Mouse (Mus musculus): ENCODE data around the gene Acaa1b. TPM values are rescaled to one million over a fixed set of nuclear protein-coding genes. Genes with fewer than 3 reads are reported as not detected.

Gene Acaa1b
- polyA plus RNA-seq, 1 experiment from 2014 or later: 0.55 TPM

DNA sequence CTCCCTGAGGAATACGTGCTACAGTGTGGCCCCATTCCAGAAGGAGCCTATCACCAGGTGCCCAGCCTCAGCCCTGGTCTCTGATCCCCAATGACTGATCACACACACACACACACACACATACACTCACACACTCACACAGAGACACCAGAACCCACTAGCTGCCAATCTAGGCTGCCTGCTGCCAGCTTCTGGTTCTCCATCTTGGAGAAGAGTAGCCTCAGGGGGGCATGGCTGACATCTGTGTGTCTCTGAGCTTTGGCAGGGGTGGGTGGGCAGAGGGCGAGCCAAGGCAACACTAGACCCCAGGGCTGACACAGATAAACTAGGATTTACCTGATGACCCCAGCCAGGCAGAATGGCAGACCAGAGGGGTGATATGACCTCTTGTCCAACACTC lies 18.1 kb downstream of the Acaa1b start:
- Histone ChIP-seq H3K27me3 (replicated peaks) (0 out of 2 replicates have a peak, but pooled peaks cover 3% of the 10 kb centered on the region), H3K4me3 (no peak overlapping the region), H3K9ac (no peak overlapping the region), H3K4me2 (no peak overlapping the region), H3K4me1 (no peaks in the 10 kb centered on the region), H3K9me3 (replicated peaks) (no peaks in the 10 kb centered on the region), H3K36me3 (no peaks in the 10 kb centered on the region), H3K27ac (no peak overlapping the region)
- ATAC-seq: no peak
- 52% methylated on average over 2 of the region's 2 CpGs for WGBS (ENCODE audit: insufficient replicate concordance)

- no peaks in the 10 kb centered on the region for H3K36me3 ChIP-seq
- no peak overlapping the region for H3K4me2 ChIP-seq
- no peaks in the 10 kb centered on the region for H3K4me1 ChIP-seq
- ATAC-seq: no peak
- H3K9me3 ChIP-seq (replicated peaks): no peaks in the 10 kb centered on the region
- no peak overlapping the region for H3K4me3 ChIP-seq
- no peaks in the 10 kb centered on the region for H3K27me3 ChIP-seq (replicated peaks)
- no peak overlapping the region for H3K27ac ChIP-seq
- 18% methylated on average over 5 of the region's 5 CpGs for WGBS (ENCODE audit: insufficient replicate concordance)
- H3K9ac ChIP-seq: no peak overlapping the region
Measured at GRCm38 (mm10) chr9:119130692-119131091, 26.2 kb downstream of the Acaa1b start.

GRCm38 (mm10) chr9:119128436-119129181 lies 28.3 kb downstream of the Acaa1b start:
- Histone ChIP-seq H3K36me3 (no peaks in the 10 kb centered on the region), H3K27me3 (replicated peaks) (no peaks in the 10 kb centered on the region), H3K4me2 (no peak overlapping the region), H3K27ac (no peak overlapping the region), H3K9ac (no peak overlapping the region), H3K9me3 (replicated peaks) (no peaks in the 10 kb centered on the region), H3K4me3 (no peak overlapping the region), H3K4me1 (no peaks in the 10 kb centered on the region)
- WGBS (ENCODE audit: insufficient replicate concordance): 69% methylated on average over 12 of the region's 12 CpGs
- no peak for ATAC-seq

- no peaks in the 10 kb centered on the region for H3K9me3 ChIP-seq (replicated peaks)
- H3K27me3 ChIP-seq (replicated peaks): no peaks in the 10 kb centered on the region
- no peaks in the 10 kb centered on the region for H3K4me1 ChIP-seq
- ATAC-seq: no peak
- H3K27ac ChIP-seq: no peak overlapping the region
- H3K36me3 ChIP-seq: no peaks in the 10 kb centered on the region
- WGBS (ENCODE audit: insufficient replicate concordance): 72% methylated on average over 18 of the region's 18 CpGs
- H3K9ac ChIP-seq: no peak overlapping the region
- H3K4me2 ChIP-seq: no peak overlapping the region
- H3K4me3 ChIP-seq: no peak overlapping the region
Measured at GRCm38 (mm10) chr9:119122596-119123369, 34.1 kb downstream of the Acaa1b start.

DNA sequence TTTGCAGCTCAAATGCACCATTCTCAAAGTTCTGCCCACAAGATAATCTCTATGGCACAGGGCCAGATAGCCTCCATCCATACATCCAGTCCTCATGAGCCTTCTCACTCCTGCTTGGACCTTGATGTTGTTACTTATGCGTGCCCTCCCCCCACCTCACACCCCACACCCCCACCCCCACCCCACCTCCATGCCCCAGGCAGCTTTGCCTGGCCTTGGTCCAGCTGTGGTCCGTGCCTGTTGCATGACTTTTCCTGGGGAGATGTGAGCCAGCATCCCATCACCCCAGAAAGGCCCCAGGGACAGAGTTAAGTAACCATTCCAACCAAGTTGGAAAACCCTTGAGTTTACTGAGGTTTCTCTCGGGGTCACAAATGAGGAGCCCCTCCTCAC lies 36.7 kb downstream of the Acaa1b start:
- Histone ChIP-seq H3K4me2 (no peak overlapping the region), H3K9ac (no peak overlapping the region), H3K36me3 (no peaks in the 10 kb centered on the region), H3K27me3 (replicated peaks) (no peaks in the 10 kb centered on the region), H3K4me1 (no peaks in the 10 kb centered on the region), H3K4me3 (no peak overlapping the region), H3K27ac (no peak overlapping the region), H3K9me3 (replicated peaks) (no peaks in the 10 kb centered on the region)
- ATAC-seq: no peak
- WGBS (ENCODE audit: insufficient replicate concordance): 46% methylated on average over 3 of the region's 3 CpGs

- H3K27ac ChIP-seq: no peak overlapping the region
- WGBS (ENCODE audit: insufficient replicate concordance): 73% methylated on average over 19 of the region's 19 CpGs
- H3K4me1 ChIP-seq: no peaks in the 10 kb centered on the region
- no peaks in the 10 kb centered on the region for H3K36me3 ChIP-seq
- H3K4me2 ChIP-seq: no peak overlapping the region
- no peak for ATAC-seq
- H3K9ac ChIP-seq: no peak overlapping the region
- no peaks in the 10 kb centered on the region for H3K9me3 ChIP-seq (replicated peaks)
- no peaks in the 10 kb centered on the region for H3K27me3 ChIP-seq (replicated peaks)
- H3K4me3 ChIP-seq: no peak overlapping the region
Measured at GRCm38 (mm10) chr9:119119409-119120167, 37.3 kb downstream of the Acaa1b start.

DNA sequence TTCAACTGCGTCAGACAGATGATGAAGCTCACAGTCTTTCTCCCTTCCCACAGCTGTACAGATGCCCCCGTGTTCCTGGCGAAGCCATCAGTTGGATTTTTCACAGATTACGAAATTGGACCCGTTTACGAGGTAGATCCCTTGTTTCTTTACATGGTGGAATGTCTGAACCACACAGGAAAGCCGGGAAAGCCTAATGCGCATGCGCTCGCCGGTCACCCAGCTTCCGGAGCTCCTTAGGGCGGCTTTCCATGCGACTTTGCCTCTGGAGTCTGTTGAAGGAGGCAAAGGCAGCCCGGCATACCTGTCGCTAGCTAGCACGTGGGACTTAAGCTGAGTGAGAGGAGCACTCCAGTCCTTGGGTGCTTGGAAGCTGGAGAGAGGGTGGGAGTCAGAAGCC lies 42.0 kb downstream of the Acaa1b start:
- Histone ChIP-seq H3K27me3 (replicated peaks) (no peaks in the 10 kb centered on the region), H3K4me1 (no peaks in the 10 kb centered on the region), H3K27ac (no peak overlapping the region), H3K9me3 (replicated peaks) (no peaks in the 10 kb centered on the region), H3K36me3 (no peaks in the 10 kb centered on the region), H3K4me2 (no peak overlapping the region), H3K4me3 (no peak overlapping the region), H3K9ac (no peak overlapping the region)
- no peak for ATAC-seq
- 69% methylated on average over 17 of the region's 17 CpGs for WGBS (ENCODE audit: insufficient replicate concordance)

GRCm38 (mm10) chr9:119110640-119111039 lies 46.3 kb downstream of the Acaa1b start:
- H3K4me1 ChIP-seq: no peaks in the 10 kb centered on the region
- H3K4me3 ChIP-seq: no peak overlapping the region
- no peaks in the 10 kb centered on the region for H3K9me3 ChIP-seq (replicated peaks)
- no peaks in the 10 kb centered on the region for H3K36me3 ChIP-seq
- H3K9ac ChIP-seq: no peak overlapping the region
- WGBS (ENCODE audit: insufficient replicate concordance): 58% methylated on average over 3 of the region's 3 CpGs
- H3K27me3 ChIP-seq (replicated peaks): no peaks in the 10 kb centered on the region
- H3K27ac ChIP-seq: no peak overlapping the region
- no peak for ATAC-seq
- no peak overlapping the region for H3K4me2 ChIP-seq

- H3K4me3 ChIP-seq: no peak overlapping the region
- no peaks in the 10 kb centered on the region for H3K9me3 ChIP-seq (replicated peaks)
- no peak overlapping the region for H3K27ac ChIP-seq
- H3K27me3 ChIP-seq (replicated peaks): no peaks in the 10 kb centered on the region
- no peak for ATAC-seq
- H3K4me2 ChIP-seq: no peak overlapping the region
- WGBS (ENCODE audit: insufficient replicate concordance): 55% methylated on average over 12 of the region's 12 CpGs
- no peaks in the 10 kb centered on the region for H3K4me1 ChIP-seq
- no peak overlapping the region for H3K9ac ChIP-seq
- no peaks in the 10 kb centered on the region for H3K36me3 ChIP-seq
Measured at GRCm38 (mm10) chr9:119109685-119110353, 47.1 kb downstream of the Acaa1b start.

GRCm38 (mm10) chr9:119107566-119107965 lies 49.3 kb downstream of the Acaa1b start:
- WGBS (ENCODE audit: insufficient replicate concordance): 61% methylated on average over 4 of the region's 4 CpGs
- no peak for ATAC-seq
- Histone ChIP-seq H3K36me3 (no peaks in the 10 kb centered on the region), H3K9me3 (replicated peaks) (no peaks in the 10 kb centered on the region), H3K27ac (no peak overlapping the region), H3K4me3 (no peak overlapping the region), H3K4me1 (no peaks in the 10 kb centered on the region), H3K4me2 (no peak overlapping the region), H3K27me3 (replicated peaks) (peaks cover 18% of the 10 kb centered on the region), H3K9ac (no peak overlapping the region)

DNA sequence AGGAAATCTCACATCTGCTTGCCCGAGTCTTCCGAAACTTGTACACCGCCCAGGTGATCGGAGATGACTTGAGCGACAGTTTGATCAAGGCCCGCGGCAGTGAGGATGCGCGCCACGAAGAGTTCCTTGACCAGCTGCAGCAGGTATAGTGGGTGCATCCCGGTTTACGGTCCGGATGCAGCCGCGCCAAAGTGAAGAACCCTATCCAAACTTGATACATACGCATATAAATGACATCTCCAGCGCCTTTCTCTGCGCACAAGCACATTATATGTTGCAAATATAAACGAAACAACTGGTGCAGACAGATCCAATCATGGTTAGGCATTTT lies 54.1 kb downstream of the Acaa1b start:
- Histone ChIP-seq H3K4me3 (peak overlapping the region; percentile 61), H3K27me3 (replicated peaks) (peaks cover 28% of the 10 kb centered on the region), H3K9me3 (replicated peaks) (no peaks in the 10 kb centered on the region), H3K4me1 (no peaks in the 10 kb centered on the region), H3K36me3 (no peaks in the 10 kb centered on the region), H3K4me2 (peak overlapping the region; percentile 80), H3K9ac (no peak overlapping the region), H3K27ac (no peak overlapping the region)
- WGBS (ENCODE audit: insufficient replicate concordance): 2% methylated on average over 19 of the region's 19 CpGs
- no peak; the same call in 1 of the 2 replicates for ATAC-seq

Measured in liver, embryonic 12.5 days (tissue).